Mouse (Mus musculus): ENCODE results near the gene Mchr1.
"Not testable (repeated sequence)": the region's sequence is repeated elsewhere in the genome, so short reads cannot be mapped to it uniquely, and the experiment has no call there.

Gene Mchr1

GRCm38 (mm10) chr15:81235086-81235920 lies at the start of gene Mchr1:
TSS of gene Mchr1 (plus strand) at chr15:81235499.
- DNase-seq (ENCODE audit: low read depth, low spot score) = peak; percentile 20

GRCm38 (mm10) chr15:81189061-81189460 lies 46.2 kb upstream of the Mchr1 start:
- DNase-seq (ENCODE audit: low read depth, low spot score) = no peak

GRCm38 (mm10) chr15:81190011-81190629 lies 45.2 kb upstream of the Mchr1 start:
- peak; percentile 16 for DNase-seq (ENCODE audit: low read depth, low spot score)

- DNase-seq (ENCODE audit: low read depth, low spot score) = peak; percentile 99
Measured at GRCm38 (mm10) chr15:81190630-81191178, 44.6 kb upstream of the Mchr1 start, which contains the start of gene Mrtfa. TSS of gene Mrtfa (minus strand) at chr15:81190757.

- DNase-seq (ENCODE audit: low read depth, low spot score) = no peak
Measured at GRCm38 (mm10) chr15:81191303-81191702, 44.0 kb upstream of the Mchr1 start.

DNA sequence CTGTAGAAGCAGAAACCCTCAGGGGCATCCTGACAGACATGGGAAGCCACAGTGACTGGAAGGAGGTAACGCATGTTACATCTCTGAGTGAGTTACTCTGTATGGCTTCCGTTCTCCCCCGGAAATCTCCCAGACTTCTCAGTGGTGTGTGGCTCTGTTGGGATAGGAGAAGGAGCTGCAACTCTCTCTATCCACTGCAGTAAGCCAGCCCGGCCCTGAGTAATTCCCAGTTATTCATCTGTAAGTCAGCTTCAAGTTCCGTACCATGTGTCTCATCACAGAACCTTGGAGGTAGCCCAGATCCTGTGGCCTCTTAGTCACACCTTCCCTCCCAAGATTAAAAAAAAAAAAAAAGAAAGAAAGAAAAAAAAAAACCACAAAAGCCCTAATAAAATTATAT lies 43.0 kb upstream of the Mchr1 start:
- no peak for DNase-seq (ENCODE audit: low read depth, low spot score)

DNA sequence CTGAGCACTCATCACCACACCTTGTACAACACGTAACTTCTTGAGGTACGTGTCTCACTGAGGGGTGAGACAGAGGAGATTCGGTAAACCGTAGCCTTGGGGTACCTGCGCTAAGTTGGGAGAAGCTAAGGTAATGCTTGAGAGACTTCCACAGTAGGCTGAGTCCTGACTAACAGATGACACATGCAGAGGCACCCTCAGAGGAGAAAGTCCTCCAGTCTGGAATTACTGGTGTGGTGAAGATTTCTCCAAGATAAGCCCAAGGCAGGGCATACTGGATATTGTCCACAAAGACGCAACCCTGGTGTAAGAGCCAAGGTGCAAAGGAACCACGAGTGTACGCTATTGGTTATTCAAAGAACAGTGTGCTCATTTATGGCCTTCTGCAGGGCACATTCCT lies 42.4 kb upstream of the Mchr1 start:
- DNase-seq (ENCODE audit: low read depth, low spot score) = no peak

GRCm38 (mm10) chr15:81194791-81195190 lies 40.5 kb upstream of the Mchr1 start:
- DNase-seq (ENCODE audit: low read depth, low spot score) = no peak

- DNase-seq (ENCODE audit: low read depth, low spot score) = no peak
Measured at GRCm38 (mm10) chr15:81195447-81195846, 39.9 kb upstream of the Mchr1 start.

DNA sequence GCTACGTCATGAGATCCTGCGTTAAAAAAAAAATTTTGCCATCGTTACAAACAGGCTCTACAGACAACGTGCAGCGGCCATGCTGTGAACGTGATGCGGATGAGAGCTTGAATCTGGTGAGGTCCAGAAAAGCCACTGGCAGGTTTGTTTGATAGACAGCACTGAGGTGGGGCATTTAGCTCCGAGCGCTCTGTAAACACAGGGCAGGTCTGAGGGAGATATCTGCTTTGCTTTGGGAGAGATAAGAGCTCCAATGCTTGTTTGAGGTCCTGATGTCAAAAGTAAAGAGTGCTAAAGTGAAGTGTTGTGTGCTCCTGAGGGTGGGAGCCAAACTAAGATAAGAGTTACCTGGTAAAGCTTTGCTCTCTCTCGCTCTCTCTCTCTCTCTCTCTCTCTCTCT lies 38.1 kb upstream of the Mchr1 start:
- no peak for DNase-seq (ENCODE audit: low read depth, low spot score)

GRCm38 (mm10) chr15:81198447-81198846 lies 36.9 kb upstream of the Mchr1 start:
- DNase-seq (ENCODE audit: low read depth, low spot score) = no peak

DNA sequence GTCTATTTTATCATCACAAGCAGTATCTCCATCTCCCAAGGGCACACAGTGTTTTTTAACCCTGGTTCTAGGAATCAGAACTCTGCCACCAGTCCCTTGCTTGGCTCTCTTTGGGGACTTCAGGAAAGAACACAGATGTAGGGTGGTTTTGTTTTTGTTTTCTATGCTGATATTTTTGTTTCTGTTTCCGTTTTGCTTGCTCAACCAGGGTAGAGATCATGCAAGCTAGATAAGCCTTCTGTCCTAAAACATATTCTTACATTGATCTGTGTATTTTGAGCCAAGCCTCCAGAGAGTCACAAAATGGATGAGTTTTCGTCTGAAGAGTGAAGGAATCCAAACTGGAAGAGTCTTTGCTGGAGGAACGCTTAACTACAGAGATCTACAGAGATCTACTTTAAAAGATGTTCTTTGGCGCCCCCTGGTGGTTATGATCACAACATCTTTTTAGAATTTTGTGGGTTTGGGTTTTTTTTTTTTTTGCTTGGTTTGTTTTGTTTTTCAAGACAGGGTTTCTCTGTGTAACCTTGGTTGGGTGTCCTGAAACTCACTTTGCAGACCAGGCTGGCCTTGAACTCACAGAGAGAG lies 35.8 kb upstream of the Mchr1 start:
- peak; percentile 83 for DNase-seq (ENCODE audit: low read depth, low spot score)

- DNase-seq (ENCODE audit: low read depth, low spot score) = no peak
Measured at GRCm38 (mm10) chr15:81202462-81202861, 32.8 kb upstream of the Mchr1 start.

GRCm38 (mm10) chr15:81210496-81210895 lies 24.8 kb upstream of the Mchr1 start:
- no peak for DNase-seq (ENCODE audit: low read depth, low spot score)

DNA sequence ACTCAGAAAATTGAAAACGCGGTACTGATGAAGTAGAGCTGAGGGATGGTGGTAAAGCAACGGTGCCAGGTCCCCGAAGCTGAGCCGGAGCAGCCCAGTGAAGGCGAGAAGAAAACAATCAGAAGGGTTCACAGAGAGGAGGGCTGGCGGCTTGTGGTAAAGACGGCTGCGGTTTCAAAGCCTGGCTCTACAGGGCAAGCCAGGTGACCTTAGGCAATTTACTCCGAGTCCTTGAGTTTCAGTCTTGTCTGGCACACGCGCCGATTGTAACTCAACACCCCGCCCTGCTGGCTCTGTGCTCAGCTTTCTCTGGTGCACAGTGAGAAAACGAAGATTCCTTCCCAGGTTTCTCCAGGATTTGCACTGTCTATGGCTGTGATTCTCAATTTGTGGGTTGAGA lies 22.3 kb upstream of the Mchr1 start:
- peak; percentile 20 for DNase-seq (ENCODE audit: low read depth, low spot score)

DNA sequence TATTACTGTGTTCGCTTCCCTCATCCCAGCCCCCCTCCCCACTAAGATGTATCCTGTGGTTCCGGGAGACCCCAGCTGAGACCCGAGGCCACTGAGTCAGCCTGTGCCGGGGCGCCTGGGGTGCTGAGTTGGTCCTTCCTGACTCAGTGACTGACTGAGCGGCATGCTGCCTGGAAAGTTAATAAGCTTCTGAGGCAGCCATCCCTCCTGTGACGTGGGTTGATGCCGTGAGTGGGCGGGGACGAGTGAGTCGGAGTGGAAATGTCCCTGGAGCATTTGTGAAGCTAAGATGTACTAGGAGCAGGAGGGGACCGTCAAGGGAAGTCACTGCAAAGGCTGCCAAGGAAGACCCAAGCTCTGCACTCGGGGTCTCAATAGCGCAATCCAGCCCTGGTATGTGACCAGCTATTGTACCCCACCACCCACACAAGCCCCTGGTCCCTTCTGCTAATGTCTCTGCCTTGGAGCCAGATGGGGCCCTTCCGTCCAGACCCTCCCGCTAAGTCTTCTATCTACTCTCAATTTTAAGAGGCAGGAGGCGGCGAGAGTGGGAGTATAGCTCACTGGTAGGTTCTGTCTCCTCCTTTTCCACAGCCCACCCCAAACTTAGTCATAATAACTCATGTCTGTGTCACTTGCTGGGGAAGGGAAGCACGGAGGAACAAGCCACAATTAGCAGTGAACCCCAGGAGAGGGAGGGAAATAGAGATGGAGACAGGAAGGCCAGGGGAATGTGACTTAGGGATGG lies 18.2 kb upstream of the Mchr1 start:
- no peak for DNase-seq (ENCODE audit: low read depth, low spot score)

- DNase-seq (ENCODE audit: low read depth, low spot score) = no peak
Measured at GRCm38 (mm10) chr15:81219054-81219453, 16.2 kb upstream of the Mchr1 start.

DNA sequence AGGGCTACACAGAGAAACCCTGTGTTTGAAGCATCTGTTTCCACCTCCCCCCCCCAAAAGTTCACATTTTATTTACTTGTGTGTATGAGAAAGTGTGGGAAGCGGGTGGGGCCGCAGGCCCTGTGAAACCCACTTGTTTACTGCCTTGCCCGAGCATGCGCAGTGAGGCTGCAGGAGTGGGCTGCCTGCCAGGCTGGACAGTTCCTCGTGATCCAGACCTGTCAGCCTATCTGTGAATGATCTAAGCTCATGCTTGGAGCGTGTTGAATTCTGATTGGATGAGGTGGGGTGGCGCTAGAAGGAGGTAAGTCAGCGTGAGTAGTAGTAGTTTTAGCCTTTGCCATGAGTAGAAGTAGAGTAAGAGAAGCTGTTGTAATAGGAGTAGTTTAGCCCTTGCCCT lies 15.2 kb upstream of the Mchr1 start:
- not testable (repeated sequence) for DNase-seq (ENCODE audit: low read depth, low spot score)

DNA sequence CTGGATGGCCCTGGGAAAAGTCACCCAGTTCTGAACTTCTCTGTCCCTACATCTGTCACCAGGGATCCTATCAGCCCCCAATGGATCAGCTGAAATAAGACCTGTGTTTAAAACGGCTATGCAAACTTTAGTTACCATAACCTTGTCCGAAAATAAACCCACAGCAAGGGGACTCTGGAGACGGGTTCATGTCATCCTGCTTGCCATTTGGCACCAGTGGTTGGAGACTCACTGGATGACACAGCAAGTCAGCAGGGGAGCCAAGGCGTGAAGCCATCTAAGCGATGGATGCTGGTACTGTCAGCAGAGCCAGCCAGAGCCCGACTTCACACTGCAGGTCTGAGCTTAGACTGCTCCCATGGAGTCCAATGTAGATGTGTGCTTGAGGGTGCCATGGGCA lies 13.9 kb upstream of the Mchr1 start:
- no peak for DNase-seq (ENCODE audit: low read depth, low spot score)

GRCm38 (mm10) chr15:81225016-81225415 lies 10.3 kb upstream of the Mchr1 start:
- no peak for DNase-seq (ENCODE audit: low read depth, low spot score)

DNA sequence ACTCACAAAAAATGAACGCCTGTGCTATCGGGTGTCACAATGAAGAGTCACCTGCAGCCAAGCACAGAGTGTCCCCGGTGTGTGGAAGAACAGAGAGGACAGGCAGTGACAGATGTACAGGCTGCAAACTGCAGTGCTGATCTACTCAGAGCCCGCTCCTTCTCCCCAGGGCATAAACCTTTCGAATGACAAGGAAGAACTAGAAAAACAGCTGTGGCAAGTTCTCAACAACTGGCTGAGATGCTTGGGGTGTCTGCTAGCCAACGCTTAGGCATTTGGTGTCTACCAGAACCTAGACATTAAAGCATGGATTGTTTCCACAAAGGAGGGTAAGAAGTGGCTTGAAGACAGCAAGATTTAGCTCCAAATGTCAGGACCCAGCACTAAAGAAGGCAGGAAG lies 9.6 kb upstream of the Mchr1 start:
- no peak for DNase-seq (ENCODE audit: low read depth, low spot score)

- no peak for DNase-seq (ENCODE audit: low read depth, low spot score)
Measured at GRCm38 (mm10) chr15:81226796-81227195, 8.5 kb upstream of the Mchr1 start.
